Mouse (Mus musculus): ENCODE data around the gene Uxs1. TPM values are rescaled to one million over a fixed set of nuclear protein-coding genes. Genes with fewer than 3 reads are reported as not detected.

Gene Uxs1
- polyA plus RNA-seq, 1 experiment: 37.3 TPM

GRCm38 (mm10) chr1:43855591-43855990 lies 28.0 kb upstream of the Uxs1 start:
- H3K4me1 ChIP-seq (ENCODE audit: control insufficient read depth, insufficient read depth, low read length): no peaks in the 10 kb centered on the region
- H3K27me3 ChIP-seq (ENCODE audit: control insufficient read depth, insufficient read depth, low read length): no peaks in the 10 kb centered on the region
- TF ChIP-seq CTCF (IDR thresholded peaks at IDR 0.05; ENCODE audit: borderline replicate concordance, insufficient read depth, low read depth, low read length): no peak
- TF ChIP-seq POLR2A (IDR thresholded peaks at IDR 0.05; ENCODE audit: borderline replicate concordance, insufficient read depth, low read length): no peak
- H3K27ac ChIP-seq (ENCODE audit: insufficient read depth, low read length): no peak overlapping the region
- no peak overlapping the region for H3K4me3 ChIP-seq (replicated peaks; ENCODE audit: insufficient read depth, low read depth, low read length)
- WGBS: 88% methylated on average over 1 of the region's 1 CpGs
- no peak for DNase-seq

- no peak for DNase-seq
- no peak overlapping the region for H3K4me3 ChIP-seq (replicated peaks; ENCODE audit: insufficient read depth, low read depth, low read length)
- WGBS: 95% methylated on average over 2 of the region's 2 CpGs
- TF ChIP-seq CTCF (IDR thresholded peaks at IDR 0.05; ENCODE audit: borderline replicate concordance, insufficient read depth, low read depth, low read length): no peak
- no peak for TF ChIP-seq POLR2A (IDR thresholded peaks at IDR 0.05; ENCODE audit: borderline replicate concordance, insufficient read depth, low read length)
- no peak overlapping the region for H3K27ac ChIP-seq (ENCODE audit: insufficient read depth, low read length)
- H3K27me3 ChIP-seq (ENCODE audit: control insufficient read depth, insufficient read depth, low read length): no peaks in the 10 kb centered on the region
- no peaks in the 10 kb centered on the region for H3K4me1 ChIP-seq (ENCODE audit: control insufficient read depth, insufficient read depth, low read length)
These were observed 15.8 kb upstream of the Uxs1 start for GRCm38 (mm10) chr1:43843398-43843797.

GRCm38 (mm10) chr1:43837236-43837635 lies 9.6 kb upstream of the Uxs1 start:
- H3K4me1 ChIP-seq (ENCODE audit: control insufficient read depth, insufficient read depth, low read length): no peaks in the 10 kb centered on the region
- DNase-seq: no peak
- 96% methylated on average over 1 of the region's 1 CpGs for WGBS

DNA sequence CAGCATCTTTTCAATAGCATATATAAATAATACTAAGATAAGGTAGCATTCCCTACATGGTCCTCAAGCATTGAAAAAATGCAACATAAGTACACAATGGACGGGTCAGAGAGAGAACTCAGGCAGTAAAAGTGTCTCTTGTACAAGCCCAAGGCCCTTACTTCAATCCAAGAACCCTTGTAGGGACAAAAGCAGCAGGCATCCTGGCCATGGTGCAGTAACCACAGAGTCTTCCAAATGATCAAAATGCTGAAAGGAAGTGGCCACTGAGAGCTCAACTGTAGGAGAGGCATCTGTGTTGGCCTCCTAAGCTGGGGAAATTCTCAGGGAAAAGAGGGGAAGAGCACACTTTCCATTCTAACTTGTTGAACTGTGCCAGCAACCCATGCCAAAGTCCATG lies 2.5 kb upstream of the Uxs1 start:
- Histone ChIP-seq H3K27ac (ENCODE audit: insufficient read depth, low read length) (no peak overlapping the region), H3K4me1 (ENCODE audit: control insufficient read depth, insufficient read depth, low read length) (peaks cover 7% of the 10 kb centered on the region; the same call in 1 of the 2 replicates), H3K27me3 (ENCODE audit: control insufficient read depth, insufficient read depth, low read length) (no peaks in the 10 kb centered on the region), H3K4me3 (replicated peaks; ENCODE audit: insufficient read depth, low read depth, low read length) (no peak overlapping the region)
- 43% methylated on average over 1 of the region's 1 CpGs for WGBS
- peak in 1 of 2 experiments; percentile 35 for DNase-seq
- TF ChIP-seq POLR2A (IDR thresholded peaks at IDR 0.05; ENCODE audit: borderline replicate concordance, insufficient read depth, low read length) (no peak), CTCF (IDR thresholded peaks at IDR 0.05; ENCODE audit: borderline replicate concordance, insufficient read depth, low read depth, low read length) (no peak)

More at GRCm38 (mm10) chr1:43837236-43837635, 9.6 kb upstream of the Uxs1 start:
- Histone ChIP-seq H3K4me3 (replicated peaks; ENCODE audit: insufficient read depth, low read depth, low read length) (no peak overlapping the region), H3K27ac (ENCODE audit: insufficient read depth, low read length) (no peak overlapping the region), H3K27me3 (ENCODE audit: control insufficient read depth, insufficient read depth, low read length) (no peaks in the 10 kb centered on the region)
- TF ChIP-seq CTCF (IDR thresholded peaks at IDR 0.05; ENCODE audit: borderline replicate concordance, insufficient read depth, low read depth, low read length) (no peak), POLR2A (IDR thresholded peaks at IDR 0.05; ENCODE audit: borderline replicate concordance, insufficient read depth, low read length) (no peak)

GRCm38 (mm10) chr1:43827002-43827762 lies 418 bp downstream of the Uxs1 start:
- WGBS: under 1% methylated on average over 68 of the region's 68 CpGs
- Histone ChIP-seq H3K4me3 (replicated peaks; ENCODE audit: insufficient read depth, low read depth, low read length) (peak overlapping the region; percentile 75), H3K27ac (ENCODE audit: insufficient read depth, low read length) (peak overlapping the region; percentile 38), H3K27me3 (ENCODE audit: control insufficient read depth, insufficient read depth, low read length) (no peaks in the 10 kb centered on the region), H3K4me1 (ENCODE audit: control insufficient read depth, insufficient read depth, low read length) (peaks cover 7% of the 10 kb centered on the region; the same call in 1 of the 2 replicates)
- DNase-seq: peak in 1 of 2 experiments; percentile 54
- TF ChIP-seq CTCF (IDR thresholded peaks at IDR 0.05; ENCODE audit: borderline replicate concordance, insufficient read depth, low read depth, low read length): no peak

DNA sequence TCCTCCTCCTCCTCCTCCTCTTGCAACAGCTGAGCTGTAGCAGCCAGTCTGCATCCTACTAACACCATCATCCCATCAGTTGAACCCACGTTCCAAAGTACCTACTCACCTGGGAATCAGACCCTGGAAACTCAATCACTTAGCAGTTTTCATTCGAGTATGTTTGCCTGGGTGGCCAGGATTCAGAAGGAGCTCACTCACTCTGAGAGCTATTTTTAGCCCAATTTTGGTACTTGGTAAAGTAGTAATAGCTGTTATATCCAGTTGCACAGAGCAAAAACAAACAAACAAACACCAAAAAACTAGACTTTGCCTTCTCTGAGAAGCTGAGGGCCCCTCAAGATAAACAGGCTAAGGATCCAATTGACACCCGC lies 985 bp downstream of the Uxs1 start:
- TF ChIP-seq POLR2A (IDR thresholded peaks at IDR 0.05; ENCODE audit: borderline replicate concordance, insufficient read depth, low read length) (no peak), CTCF (IDR thresholded peaks at IDR 0.05; ENCODE audit: borderline replicate concordance, insufficient read depth, low read depth, low read length) (no peak)
- Histone ChIP-seq H3K27ac (ENCODE audit: insufficient read depth, low read length) (peak overlapping the region; percentile 38), H3K4me3 (replicated peaks; ENCODE audit: insufficient read depth, low read depth, low read length) (peak overlapping the region; percentile 75), H3K27me3 (ENCODE audit: control insufficient read depth, insufficient read depth, low read length) (no peaks in the 10 kb centered on the region), H3K4me1 (ENCODE audit: control insufficient read depth, insufficient read depth, low read length) (peaks cover 7% of the 10 kb centered on the region; the same call in 1 of the 2 replicates)
- 0% methylated on average over 3 of the region's 3 CpGs for WGBS
- no peak for DNase-seq

DNA sequence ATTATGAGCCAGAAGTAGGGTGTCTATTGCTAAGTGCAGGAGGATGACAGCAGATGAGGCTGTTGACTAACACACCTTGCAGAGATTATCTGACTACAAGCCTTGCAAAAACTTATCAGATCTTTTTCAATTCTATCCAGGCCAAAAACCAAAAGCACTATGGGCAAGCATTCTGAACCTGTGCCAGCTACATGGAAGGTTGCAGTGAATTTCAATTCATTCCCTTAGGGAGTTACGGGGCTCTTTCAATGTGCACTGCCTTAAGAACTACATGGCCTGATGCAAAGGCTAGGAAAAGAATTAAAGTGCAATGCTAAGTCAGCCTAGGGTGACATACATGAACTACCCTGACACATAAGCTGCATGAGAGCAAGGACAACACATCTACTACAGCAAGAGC lies 4.2 kb downstream of the Uxs1 start:
- Histone ChIP-seq H3K4me1 (ENCODE audit: control insufficient read depth, insufficient read depth, low read length) (peaks cover 7% of the 10 kb centered on the region; the same call in 1 of the 2 replicates), H3K4me3 (replicated peaks; ENCODE audit: insufficient read depth, low read depth, low read length) (no peak overlapping the region), H3K27ac (ENCODE audit: insufficient read depth, low read length) (no peak overlapping the region), H3K27me3 (ENCODE audit: control insufficient read depth, insufficient read depth, low read length) (no peaks in the 10 kb centered on the region)
- TF ChIP-seq CTCF (IDR thresholded peaks at IDR 0.05; ENCODE audit: borderline replicate concordance, insufficient read depth, low read depth, low read length) (no peak), POLR2A (IDR thresholded peaks at IDR 0.05; ENCODE audit: borderline replicate concordance, insufficient read depth, low read length) (no peak)
- DNase-seq: no peak
- 33% methylated on average over 1 of the region's 1 CpGs for WGBS

- H3K27me3 ChIP-seq (ENCODE audit: control insufficient read depth, insufficient read depth, low read length): no peaks in the 10 kb centered on the region
- no peak for DNase-seq
- WGBS: 66% methylated on average over 5 of the region's 5 CpGs
- TF ChIP-seq CTCF (IDR thresholded peaks at IDR 0.05; ENCODE audit: borderline replicate concordance, insufficient read depth, low read depth, low read length) (no peak), POLR2A (IDR thresholded peaks at IDR 0.05; ENCODE audit: borderline replicate concordance, insufficient read depth, low read length) (no peak)
- H3K27ac ChIP-seq (ENCODE audit: insufficient read depth, low read length): no peak overlapping the region
- H3K4me1 ChIP-seq (ENCODE audit: control insufficient read depth, insufficient read depth, low read length): peaks cover 7% of the 10 kb centered on the region; the same call in 1 of the 2 replicates
- no peak overlapping the region for H3K4me3 ChIP-seq (replicated peaks; ENCODE audit: insufficient read depth, low read depth, low read length)
These were observed 5.0 kb downstream of the Uxs1 start for GRCm38 (mm10) chr1:43822586-43822985.
